Mouse (Mus musculus): Measurements from ENCODE around the gene Gm2004.
"Not testable (repeated sequence)": the region's sequence is repeated elsewhere in the genome, so short reads cannot be mapped to it uniquely, and the experiment has no call there.

Gene Gm2004

GRCm38 (mm10) chr2:176149725-176150124, at the start of gene Gm2004:
Gene Gm2004 (minus strand): TSS chr2:176149825.
- DNase-seq (ENCODE audit: low spot score), result not testable (repeated sequence)
